Mouse (Mus musculus): ENCODE data around the gene Mlx. TPM values are rescaled to one million over a fixed set of nuclear protein-coding genes. Genes with fewer than 3 reads are reported as not detected.
"Not testable (repeated sequence)": the region's sequence is repeated elsewhere in the genome, so short reads cannot be mapped to it uniquely, and the experiment has no call there.

Mlx gene
- polyA plus RNA-seq, 1 experiment from 2014 or later: 65.0 TPM

DNA sequence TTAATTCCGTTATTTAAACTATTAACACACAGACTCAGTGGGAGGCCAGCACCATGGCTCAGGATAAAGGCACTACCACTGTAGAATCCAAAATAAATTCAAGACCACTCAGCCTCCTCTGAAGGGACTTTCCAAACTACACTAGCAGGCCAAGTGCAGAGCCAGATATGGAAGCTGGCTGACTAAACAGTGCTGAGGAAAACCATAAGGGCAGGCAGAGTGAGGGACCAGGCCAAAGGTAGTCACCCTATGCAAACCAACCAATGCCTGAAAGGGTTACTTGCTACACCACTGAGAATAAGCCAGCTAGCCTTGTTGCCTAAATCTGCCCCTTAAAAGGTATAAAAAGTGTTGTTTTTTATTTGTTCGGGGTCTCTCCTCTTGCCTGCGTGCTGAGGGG lies 25.1 kb downstream of the Mlx start:
- H3K4me2 ChIP-seq (replicated peaks): no peak overlapping the region
- H3K27ac ChIP-seq: no peak overlapping the region
- no peaks in the 10 kb centered on the region for H3K9me3 ChIP-seq
- 88% methylated on average over 3 of the region's 3 CpGs for WGBS
- ATAC-seq: no peak
- H3K27me3 ChIP-seq (replicated peaks): no peaks in the 10 kb centered on the region
- no peak overlapping the region for H3K9ac ChIP-seq
- no peak overlapping the region for H3K4me3 ChIP-seq (replicated peaks)
- H3K4me1 ChIP-seq (replicated peaks): peaks cover 5% of the 10 kb centered on the region; the same call in 1 of the 2 replicates
- no peaks in the 10 kb centered on the region; the same call in 1 of the 2 replicates for H3K36me3 ChIP-seq

DNA sequence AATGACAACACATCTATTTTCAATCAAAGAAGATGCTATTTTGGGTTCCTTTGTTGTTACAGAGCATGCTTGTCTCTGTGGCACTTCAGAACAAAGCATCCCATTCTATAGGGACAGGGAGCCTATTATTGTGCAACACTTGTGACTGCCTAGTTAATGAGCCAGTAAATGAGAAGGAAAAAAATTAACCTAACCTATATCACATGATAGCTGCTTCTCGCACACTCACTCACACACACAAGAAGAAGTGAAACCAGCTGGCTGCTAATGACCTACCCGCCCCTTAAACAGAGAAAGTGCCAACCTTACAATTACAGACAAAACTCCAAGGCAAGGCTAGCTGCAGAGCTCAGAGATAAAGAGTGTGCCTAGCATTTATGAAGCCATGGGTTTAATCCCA lies 28.5 kb downstream of the Mlx start:
- Histone ChIP-seq H3K9me3 (no peaks in the 10 kb centered on the region), H3K4me1 (replicated peaks) (peaks cover 16% of the 10 kb centered on the region), H3K36me3 (no peaks in the 10 kb centered on the region), H3K4me2 (replicated peaks) (no peak overlapping the region), H3K9ac (no peak overlapping the region), H3K27ac (no peak overlapping the region), H3K4me3 (replicated peaks) (no peak overlapping the region), H3K27me3 (replicated peaks) (no peaks in the 10 kb centered on the region)
- no peak for ATAC-seq
- 48% methylated on average over 2 of the region's 2 CpGs for WGBS

DNA sequence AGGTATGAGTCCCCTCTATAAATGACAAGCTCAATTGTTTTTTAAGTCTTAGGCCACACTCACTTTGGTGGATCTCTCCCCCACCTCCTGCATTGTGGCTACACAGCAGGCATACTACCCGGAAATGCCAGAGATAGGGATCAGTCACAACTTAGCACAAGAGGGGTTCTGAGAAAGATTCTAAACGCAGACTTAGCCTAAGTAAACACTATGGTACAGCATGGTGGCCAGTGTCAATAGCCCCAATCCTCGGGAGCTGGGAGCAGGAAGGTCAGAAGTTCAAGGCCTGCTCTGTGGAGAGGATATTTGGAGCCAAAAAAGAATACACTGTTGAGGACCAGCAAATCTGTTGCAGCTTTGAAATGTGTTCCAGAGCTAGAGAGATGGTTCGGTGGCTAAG lies 31.0 kb downstream of the Mlx start:
- ATAC-seq: no peak
- Histone ChIP-seq H3K36me3 (0 out of 2 replicates have a peak, but pooled peaks cover 6% of the 10 kb centered on the region), H3K4me2 (replicated peaks) (peak overlapping the region; percentile 86), H3K4me1 (replicated peaks) (peaks cover 18% of the 10 kb centered on the region), H3K9ac (0 out of 2 replicates have a peak overlapping the region, but pooled peaks have one; percentile 95), H3K27ac (no peak overlapping the region), H3K27me3 (replicated peaks) (no peaks in the 10 kb centered on the region), H3K4me3 (replicated peaks) (peak overlapping the region; percentile 95), H3K9me3 (no peaks in the 10 kb centered on the region)
- WGBS: 17% methylated on average over 4 of the region's 4 CpGs

DNA sequence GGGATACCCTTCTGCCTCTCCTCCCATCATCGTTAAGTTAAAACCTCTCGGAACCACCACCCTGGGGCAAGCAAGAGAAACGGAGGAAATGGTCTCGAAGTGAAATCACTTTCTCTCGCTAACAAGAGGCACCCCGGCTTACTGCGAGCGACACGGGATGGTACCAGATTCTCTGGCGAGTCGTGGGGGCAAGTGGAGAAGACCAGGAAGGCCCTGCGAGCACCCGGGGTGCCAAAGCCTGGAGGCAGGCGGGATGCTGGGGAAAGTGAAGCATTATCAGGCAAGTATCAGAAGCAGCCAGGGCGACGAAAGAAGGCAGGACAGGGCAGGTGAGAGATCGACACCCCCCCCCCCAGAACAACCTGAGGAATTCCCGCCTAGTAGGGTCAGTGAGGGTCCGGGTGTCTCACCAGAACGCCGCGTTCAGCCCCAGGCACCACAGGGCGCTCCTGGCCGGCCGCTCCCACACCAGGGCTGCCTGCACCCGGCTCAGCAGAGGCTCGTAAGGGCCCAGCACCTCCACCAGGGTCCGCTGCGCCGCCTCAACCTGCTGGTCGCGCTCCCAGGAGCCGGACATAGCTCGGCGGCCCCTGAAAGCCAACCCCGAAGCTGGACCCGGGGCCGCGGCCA lies 32.2 kb downstream of the Mlx start:
- peak; percentile 82 for ATAC-seq
- H3K4me2 ChIP-seq (replicated peaks): peak overlapping the region; percentile 86
- under 1% methylated on average over 37 of the region's 39 CpGs for WGBS

DNA sequence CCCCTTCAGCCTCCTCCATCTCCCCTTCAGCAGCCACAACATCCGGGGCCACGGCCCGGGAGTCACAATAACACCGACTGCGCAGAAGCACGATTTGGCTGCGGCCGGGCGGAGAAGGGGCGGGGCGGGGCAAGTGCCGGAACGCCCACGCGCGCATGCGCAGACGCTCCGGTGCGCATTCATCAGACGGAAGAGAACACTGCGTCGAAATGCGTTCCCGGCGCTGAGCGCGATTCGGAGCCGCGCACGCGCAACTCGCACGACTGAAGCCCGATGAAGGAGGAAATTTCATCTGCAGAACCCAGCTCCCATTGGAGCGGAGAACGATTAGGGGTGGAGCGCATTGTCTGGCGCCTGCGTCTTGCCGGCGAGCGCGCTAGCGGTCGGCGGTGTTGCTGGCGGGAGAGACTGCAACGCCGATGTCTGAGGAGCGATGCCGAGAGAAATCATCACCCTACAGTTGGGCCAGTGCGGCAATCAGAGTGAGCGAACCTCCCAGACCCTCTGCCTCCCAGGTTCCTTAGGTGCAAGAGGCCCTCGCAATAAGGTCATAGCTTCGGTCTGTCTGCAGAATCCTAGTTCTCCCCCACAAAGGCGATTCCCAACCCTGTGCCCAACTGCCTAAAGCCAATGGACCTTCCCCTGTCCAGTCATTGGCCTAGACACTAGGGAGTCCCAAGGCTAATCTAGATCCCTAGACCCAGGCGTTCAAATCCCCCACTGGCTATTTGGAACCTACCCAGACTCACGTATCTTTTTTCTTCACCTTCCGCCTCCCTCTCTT lies 32.9 kb downstream of the Mlx start, which contains the start of the genes Retreg3 and Tubg1:
Gene Retreg3, minus strand, starts transcription at position 133 of the 784 bp plus-strand sequence.
Gene Tubg1, plus strand, starts transcription at position 178 of the 784 bp plus-strand sequence.
- 0 out of 2 replicates have a peak, but pooled peaks cover 6% of the 10 kb centered on the region for H3K36me3 ChIP-seq
- peak within 1 kb of the TSS; percentile 95 for H3K9ac ChIP-seq
- H3K27me3 ChIP-seq (replicated peaks): no peaks in the 10 kb centered on the region
- ATAC-seq: peak; percentile 98
- H3K4me3 ChIP-seq (replicated peaks): peak within 1 kb of the TSS; percentile 95
- H3K4me1 ChIP-seq (replicated peaks): peaks cover 18% of the 10 kb centered on the region
- peak within 1 kb of the TSS; percentile 87 for H3K27ac ChIP-seq
- H3K9me3 ChIP-seq: no peaks in the 10 kb centered on the region
- WGBS: under 1% methylated on average over 61 of the region's 61 CpGs
- peak within 1 kb of the TSS; percentile 86 for H3K4me2 ChIP-seq (replicated peaks)

More for the DNA sequence above, 32.2 kb downstream of the Mlx start:
- peaks cover 18% of the 10 kb centered on the region for H3K4me1 ChIP-seq (replicated peaks)
- H3K9ac ChIP-seq: peak overlapping the region; percentile 95
- 0 out of 2 replicates have a peak, but pooled peaks cover 6% of the 10 kb centered on the region for H3K36me3 ChIP-seq
- peak overlapping the region; percentile 85 for H3K27ac ChIP-seq
- peak overlapping the region; percentile 95 for H3K4me3 ChIP-seq (replicated peaks)
- no peaks in the 10 kb centered on the region for H3K27me3 ChIP-seq (replicated peaks)
- H3K9me3 ChIP-seq: no peaks in the 10 kb centered on the region

DNA sequence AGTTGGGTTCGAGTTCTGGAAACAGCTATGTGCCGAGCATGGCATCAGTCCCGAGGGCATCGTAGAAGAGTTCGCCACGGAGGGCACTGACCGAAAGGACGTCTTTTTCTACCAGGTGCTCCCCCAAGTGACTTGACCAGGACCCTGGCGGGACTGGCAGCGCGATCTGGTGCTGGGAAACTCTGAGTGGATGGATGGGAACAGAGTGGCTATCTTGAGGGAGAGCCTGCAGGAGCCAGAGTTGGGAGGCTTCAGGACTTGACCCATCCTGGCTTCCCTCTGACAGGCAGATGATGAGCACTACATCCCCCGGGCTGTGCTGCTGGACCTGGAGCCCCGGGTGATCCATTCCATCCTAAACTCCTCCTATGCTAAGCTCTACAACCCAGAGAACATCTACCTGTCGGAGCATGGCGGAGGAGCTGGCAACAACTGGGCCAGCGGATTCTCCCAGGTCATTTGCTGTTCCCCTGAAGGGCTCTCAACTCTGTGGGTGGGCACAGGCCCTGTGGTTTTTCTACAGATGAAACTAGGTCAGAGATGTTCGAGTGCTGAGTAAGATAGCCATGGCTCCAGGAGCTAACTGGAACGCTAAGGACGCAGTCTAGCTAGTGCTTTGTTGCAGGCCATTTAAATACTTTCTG lies 33.6 kb downstream of the Mlx start:
- 20% methylated on average over 19 of the region's 19 CpGs for WGBS

DNA sequence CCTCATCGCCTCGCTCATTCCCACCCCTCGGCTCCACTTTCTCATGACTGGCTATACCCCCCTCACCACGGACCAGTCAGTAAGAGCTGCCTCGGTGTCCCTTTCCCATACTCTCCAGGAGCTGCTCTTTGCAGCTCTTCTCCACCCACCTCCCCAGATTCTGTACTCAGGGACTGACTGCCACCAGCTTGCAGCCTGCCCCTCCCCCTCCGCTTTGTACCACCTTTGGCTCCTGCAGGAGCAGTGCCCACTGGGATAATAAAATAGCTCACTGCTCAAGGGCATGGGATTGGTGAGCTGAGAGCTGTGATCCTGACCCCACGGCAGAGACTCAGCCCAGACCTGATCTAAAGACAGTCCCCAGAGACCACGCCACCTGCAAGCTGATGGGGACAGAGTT lies 37.4 kb downstream of the Mlx start:
- not testable (repeated sequence) for H3K9me3 ChIP-seq; H3K4me2 ChIP-seq (replicated peaks); H3K4me1 ChIP-seq (replicated peaks); H3K27ac ChIP-seq; H3K27me3 ChIP-seq (replicated peaks); H3K4me3 ChIP-seq (replicated peaks); ATAC-seq; H3K9ac ChIP-seq
- peaks cover 17% of the 10 kb centered on the region for H3K36me3 ChIP-seq
- WGBS: 94% methylated on average over 8 of the region's 8 CpGs

More for the DNA sequence above, 33.6 kb downstream of the Mlx start:
- no peaks in the 10 kb centered on the region for H3K27me3 ChIP-seq (replicated peaks)
- H3K4me1 ChIP-seq (replicated peaks): peaks cover 18% of the 10 kb centered on the region
- H3K9me3 ChIP-seq: no peaks in the 10 kb centered on the region
- peak overlapping the region; percentile 87 for H3K27ac ChIP-seq
- H3K4me3 ChIP-seq (replicated peaks): peak overlapping the region; percentile 95
- ATAC-seq: no peak
- peak overlapping the region; percentile 86 for H3K4me2 ChIP-seq (replicated peaks)
- peak overlapping the region; percentile 73 for H3K9ac ChIP-seq
- 0 out of 2 replicates have a peak, but pooled peaks cover 6% of the 10 kb centered on the region for H3K36me3 ChIP-seq

DNA sequence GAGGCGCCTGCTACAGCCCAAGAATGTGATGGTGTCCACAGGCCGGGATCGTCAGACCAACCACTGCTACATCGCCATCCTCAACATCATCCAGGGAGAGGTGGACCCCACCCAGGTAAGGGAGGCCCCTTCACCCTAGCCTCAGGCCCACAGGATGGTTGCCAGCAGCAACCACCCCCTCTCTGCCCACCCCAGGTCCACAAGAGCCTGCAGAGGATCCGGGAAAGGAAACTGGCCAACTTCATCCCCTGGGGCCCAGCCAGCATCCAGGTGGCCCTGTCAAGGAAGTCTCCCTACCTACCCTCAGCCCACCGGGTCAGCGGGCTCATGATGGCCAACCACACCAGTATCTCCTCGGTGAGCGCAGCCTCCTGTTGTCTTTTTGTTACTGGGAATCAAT lies 37.9 kb downstream of the Mlx start:
- H3K9me3 ChIP-seq; H3K4me2 ChIP-seq (replicated peaks); H3K4me3 ChIP-seq (replicated peaks); H3K27me3 ChIP-seq (replicated peaks); H3K27ac ChIP-seq; ATAC-seq; H3K9ac ChIP-seq; H3K4me1 ChIP-seq (replicated peaks): not testable (repeated sequence)
- H3K36me3 ChIP-seq: peaks cover 17% of the 10 kb centered on the region
- 95% methylated on average over 9 of the region's 9 CpGs for whole genome bisulfite sequencing

DNA sequence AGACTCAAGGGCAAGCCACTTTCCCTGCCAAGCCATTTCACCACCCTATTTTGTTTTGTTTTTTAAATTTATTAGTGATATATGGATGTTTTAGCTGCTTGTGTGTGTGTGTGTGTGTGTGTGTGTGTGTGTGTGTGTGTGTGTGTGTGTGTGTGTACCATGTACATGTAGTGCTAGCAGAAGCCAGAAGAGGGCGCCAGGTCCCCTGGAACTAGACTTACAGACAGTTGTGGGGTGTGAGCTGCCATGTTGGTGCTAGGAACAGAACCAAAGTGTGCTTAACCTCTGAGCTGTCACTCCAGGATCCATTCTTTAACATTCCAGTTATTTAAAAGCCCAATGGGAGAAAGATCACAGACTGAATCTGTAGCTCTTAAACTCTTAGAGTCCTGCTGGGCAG lies 40.0 kb downstream of the Mlx start:
- Histone ChIP-seq H3K4me1 (replicated peaks) (peaks cover 9% of the 10 kb centered on the region; the same call in 1 of the 2 replicates), H3K4me3 (replicated peaks) (no peak overlapping the region), H3K9ac (no peak overlapping the region), H3K9me3 (no peaks in the 10 kb centered on the region), H3K4me2 (replicated peaks) (no peak overlapping the region), H3K27ac (no peak overlapping the region), H3K27me3 (replicated peaks) (no peaks in the 10 kb centered on the region), H3K36me3 (peaks cover 17% of the 10 kb centered on the region)
- no peak for ATAC-seq
- WGBS: 91% methylated on average over 1 of the region's 1 CpGs

DNA sequence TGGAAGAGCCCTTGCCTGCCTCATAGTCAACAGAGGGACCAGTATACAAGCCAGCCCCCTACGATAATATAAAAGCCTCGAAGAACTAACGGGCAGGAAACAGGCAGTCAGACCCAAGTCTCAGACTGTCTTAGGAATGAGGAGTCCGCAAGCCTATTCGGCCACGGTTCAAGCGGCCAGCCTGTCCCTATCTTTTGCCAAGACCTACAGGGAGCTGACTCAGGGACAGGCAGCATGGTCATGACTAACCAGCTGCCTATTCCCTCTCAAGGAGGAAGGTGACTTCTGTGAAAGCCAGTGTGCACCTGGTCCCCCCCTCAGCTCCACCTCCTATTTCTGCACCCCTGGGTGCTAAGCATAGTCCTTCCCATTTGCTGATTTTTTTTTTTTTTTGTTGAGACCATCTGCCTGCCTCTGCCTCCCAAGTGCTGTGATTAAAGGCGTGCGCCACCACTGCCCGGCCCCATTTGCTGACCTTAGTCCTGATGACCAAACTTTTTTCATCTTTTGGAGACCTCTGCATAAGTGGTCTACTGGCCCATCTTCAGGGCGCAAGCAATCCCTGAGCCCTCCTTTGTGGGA lies 42.0 kb downstream of the Mlx start:
- no peaks in the 10 kb centered on the region for H3K27me3 ChIP-seq (replicated peaks)
- peaks cover 11% of the 10 kb centered on the region for H3K36me3 ChIP-seq
- 89% methylated on average over 11 of the region's 11 CpGs for WGBS
- H3K9ac ChIP-seq: no peak overlapping the region
- no peak overlapping the region for H3K4me2 ChIP-seq (replicated peaks)
- no peak overlapping the region for H3K27ac ChIP-seq
- H3K9me3 ChIP-seq: no peaks in the 10 kb centered on the region
- no peak overlapping the region for H3K4me3 ChIP-seq (replicated peaks)
- peaks cover 9% of the 10 kb centered on the region; the same call in 1 of the 2 replicates for H3K4me1 ChIP-seq (replicated peaks)
- no peak for ATAC-seq

DNA sequence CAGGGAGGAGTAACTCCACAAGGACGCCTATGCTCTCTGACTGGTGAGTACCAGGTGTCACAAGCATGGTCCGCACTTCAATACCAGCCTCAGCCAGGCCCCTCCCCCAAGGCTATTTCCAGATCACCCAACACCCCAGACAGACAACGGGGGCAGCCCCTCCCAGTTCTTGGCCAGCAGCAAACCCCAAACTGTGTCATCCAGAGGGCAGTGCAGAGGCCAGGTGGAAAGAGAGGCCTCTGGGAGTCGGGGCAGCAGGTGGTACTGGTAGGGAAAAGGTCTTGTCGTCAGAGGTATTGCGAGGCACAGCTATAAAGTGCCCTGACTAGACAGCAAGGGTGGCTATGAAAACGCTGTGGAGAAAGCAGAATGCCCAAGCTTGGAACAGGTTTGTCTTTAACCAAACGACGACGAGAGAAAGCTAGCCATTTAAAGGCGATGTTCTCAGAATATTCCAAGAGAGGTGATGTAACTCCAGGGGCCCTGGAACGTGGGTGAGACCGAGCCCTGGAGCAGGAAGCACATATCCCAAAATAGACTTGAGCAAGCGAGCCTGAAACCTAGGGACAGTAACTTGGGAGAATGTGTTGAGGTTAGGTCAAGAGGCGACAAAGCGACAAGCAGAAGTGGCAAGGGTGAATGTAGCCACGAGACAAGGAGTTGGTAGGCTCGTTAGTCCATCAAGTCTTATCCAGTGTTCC lies 43.1 kb downstream of the Mlx start:
- Histone ChIP-seq H3K27ac (no peak overlapping the region), H3K27me3 (replicated peaks) (no peaks in the 10 kb centered on the region), H3K36me3 (peaks cover 11% of the 10 kb centered on the region), H3K4me3 (replicated peaks) (no peak overlapping the region), H3K4me2 (replicated peaks) (0 out of 2 replicates have a peak overlapping the region, but pooled peaks have one; percentile 9), H3K9me3 (no peaks in the 10 kb centered on the region), H3K4me1 (replicated peaks) (peaks cover 9% of the 10 kb centered on the region; the same call in 1 of the 2 replicates), H3K9ac (no peak overlapping the region)
- 40% methylated on average over 18 of the region's 18 CpGs for WGBS
- peak; percentile 59; the same call in 1 of the 2 replicates for ATAC-seq

Measured in intestine, embryonic 15.5 days (tissue).